Mouse (Mus musculus) inflammation-experienced regulatory T-cells, adult 6 months (primary cell): ENCODE results near the gene Muc3a. TPM values are rescaled to one million over a fixed set of nuclear protein-coding genes. Genes with fewer than 3 reads are reported as not detected.

ENCODE experiments used
- ATAC-seq: one replicate; pipeline ENCODE4 v1.8.0; 2017
- polyA plus RNA-seq, 3 experiments: library from polyadenylated mRNA; unstranded; fragments of 100-300 nt; shearing (Covaris generic); gene quantifications; one replicate each; pipeline ENCODE4 v1.2.1; 2017

Muc3a gene
- 1 to 10 TPM; 2.3 to 4.8 (median 4.2) TPM for polyA plus RNA-seq

DNA sequence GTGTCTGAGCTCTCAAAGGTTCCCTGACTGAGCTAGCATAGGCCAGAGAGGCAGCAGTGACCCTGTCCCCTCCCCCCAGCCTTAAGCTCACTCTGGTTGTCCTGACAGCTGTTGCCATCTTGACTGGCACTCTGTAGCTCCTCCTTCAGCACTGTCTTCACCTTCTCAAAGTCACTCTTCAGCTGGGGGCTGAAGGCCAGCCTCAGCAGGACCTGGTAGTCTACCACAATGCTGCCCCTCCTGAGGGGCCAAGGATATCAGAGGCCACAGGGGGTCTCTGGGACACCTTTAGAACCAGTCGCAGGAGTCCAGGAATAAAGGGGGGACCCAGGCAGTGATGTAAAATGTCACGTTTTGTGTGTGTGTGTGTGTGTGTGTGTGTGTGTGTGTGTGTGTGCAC, at the start of gene Muc3a:
Muc3a (minus strand) TSS at position 101 of the 400 bp plus-strand sequence.
- ATAC-seq = no peak

DNA sequence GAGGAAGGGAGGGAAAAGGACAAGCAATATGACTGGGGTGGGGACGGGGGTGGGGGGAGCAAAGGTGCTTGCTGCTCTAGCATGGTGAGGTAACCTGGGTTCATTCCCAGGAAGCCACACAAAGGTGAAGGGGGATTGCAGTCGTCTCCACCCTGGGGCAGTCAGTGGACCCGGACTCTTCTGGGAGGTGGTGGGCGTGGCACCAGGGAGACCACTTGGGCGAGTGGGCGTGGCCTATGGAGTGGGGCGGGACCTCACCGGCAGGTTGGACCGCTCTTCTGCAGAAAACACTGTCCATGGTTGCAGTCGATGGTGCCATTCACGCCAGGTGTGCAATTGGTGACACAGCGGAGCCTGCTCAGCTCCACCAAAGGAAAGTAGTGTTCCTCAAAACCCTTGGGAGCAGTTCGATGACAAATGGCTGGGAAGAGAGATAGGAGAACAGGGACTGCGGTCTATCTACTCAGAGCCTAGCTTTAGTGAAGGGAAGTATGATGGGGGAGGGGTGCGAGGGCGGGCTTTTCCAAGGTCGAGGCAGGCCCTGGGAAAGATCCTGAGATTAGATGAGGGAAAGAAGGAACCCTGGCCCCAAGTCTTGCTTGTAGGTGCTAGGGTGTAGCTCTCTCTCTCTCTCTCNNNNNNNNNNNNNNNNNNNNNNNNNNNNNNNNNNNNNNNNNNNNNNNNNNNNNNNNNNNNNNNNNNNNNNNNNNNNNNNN, 917 bp downstream of the Muc3a start:
- no peak for ATAC-seq

DNA sequence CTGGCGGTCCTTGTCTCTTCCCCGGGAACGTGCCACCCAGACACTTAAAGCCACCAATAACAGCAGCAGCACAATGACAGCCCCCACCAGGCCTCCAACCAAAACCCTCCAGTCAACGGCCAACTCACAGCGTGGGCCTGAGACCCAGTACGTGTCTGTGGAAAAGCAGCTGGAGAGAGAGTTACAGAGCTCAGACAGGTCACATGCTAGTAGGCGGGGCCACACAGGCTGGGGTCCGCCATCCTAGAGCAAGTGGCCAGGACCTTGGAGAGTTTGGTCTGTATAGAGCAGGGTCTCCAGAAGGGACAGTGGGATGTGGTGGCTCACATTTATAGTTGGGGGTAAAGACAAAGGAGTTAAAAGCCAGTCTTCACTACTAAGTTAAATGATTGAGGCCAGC, 1.5 kb downstream of the Muc3a start:
- no peak for ATAC-seq

DNA sequence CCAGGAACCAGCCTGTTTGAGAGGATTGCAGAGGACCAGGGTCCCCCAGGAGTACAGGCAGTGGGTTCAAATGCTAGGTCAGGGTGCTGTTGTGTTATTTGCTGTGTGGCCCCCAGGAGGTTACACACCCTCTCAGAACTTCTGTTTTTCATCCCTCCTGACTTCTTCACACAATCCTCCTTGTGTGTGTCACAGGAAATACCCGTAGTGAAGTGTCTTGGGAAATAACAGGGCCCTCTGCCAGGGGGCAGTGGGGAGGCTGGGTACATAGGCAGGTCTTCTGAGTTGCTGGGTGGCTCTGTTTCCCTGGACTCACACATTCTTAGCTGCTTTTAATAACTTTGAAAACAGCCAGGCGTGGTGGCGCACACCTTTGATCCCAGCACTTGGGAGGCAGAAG, 6.9 kb downstream of the Muc3a start:
- ATAC-seq = no peak

DNA sequence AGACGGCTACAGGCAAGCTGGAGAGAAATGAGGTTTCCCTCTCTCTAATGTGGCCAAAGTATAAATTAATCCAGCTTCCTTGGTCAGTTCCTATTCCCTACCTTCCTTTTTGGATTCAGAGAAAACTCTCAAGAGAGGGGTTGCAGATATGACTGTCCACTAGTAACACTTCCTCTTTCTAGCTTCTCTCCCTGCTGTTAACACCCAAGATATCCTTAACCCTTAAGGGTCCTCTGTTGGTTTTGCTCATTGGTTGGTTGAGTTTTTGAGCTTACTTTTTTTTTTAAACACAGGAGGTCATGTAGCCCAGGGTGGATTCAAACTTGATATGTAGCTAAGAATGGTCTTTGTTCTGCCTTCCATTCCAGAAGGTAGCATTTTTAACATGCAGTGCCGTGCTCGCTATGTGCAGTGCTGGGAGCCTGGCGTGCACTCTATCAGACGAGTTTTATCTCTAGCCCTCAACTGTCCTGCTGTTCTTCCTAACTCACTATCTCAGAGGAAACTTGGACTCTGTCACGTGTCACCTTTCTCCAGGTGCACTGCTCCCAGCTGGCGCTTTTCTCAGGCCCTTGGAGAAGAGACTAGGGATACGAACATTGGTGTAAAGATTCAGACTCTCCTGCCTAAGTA, 17.6 kb downstream of the Muc3a start:
- no peak for ATAC-seq

DNA sequence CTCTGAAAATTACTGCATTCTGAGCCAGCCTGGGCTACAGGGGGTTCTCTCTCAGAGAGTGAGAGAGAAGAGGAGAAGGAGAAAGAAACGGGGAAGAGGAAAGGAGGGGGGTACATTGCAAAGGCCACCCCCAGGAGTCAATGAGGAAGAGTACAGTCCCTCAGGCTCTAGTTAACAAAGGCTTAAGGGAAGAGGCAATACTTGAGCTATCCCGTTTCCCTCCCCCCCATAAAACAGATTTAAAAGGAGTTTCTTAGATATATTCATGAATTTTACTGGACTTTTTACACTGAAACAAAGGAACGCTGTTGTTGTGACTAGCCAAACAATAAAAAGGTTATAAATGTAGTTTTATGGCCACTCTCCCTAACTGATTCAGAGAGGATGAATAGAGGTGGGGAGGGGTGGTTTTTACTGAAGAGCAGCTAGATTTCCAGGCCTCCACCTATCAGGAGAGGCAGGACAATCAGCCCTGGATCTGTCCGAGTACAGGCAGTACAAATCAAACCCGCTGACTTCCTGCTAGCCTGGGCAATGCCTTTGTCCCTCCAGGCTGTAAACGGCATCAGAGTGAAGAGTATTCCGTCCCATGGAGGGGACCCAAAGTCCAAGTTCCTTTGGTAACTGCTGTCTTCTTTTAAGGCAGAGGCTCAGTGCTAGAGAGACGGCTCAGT, 18.8 kb downstream of the Muc3a start:
- no peak for ATAC-seq

DNA sequence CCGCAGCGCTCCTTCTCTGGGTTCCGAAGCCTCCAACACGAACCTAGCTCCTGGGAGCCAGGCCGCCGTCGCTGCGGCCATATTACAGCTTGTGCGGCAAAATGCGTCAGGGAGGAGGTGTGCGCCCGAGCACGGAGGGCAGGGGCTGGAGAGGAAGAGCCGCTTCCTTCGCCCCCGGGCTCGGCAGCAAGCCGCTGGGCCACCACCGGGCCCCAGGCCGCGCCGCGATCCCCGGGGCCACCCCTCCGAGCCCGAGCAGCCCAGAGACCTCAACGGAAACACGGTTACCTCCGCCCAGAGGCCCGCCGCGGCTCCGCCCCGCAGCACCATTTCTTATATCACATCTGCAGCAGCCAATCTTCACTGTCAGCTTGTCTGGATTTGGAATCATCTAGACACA, 22.9 kb downstream of the Muc3a start:
- peak; percentile 89 for ATAC-seq

DNA sequence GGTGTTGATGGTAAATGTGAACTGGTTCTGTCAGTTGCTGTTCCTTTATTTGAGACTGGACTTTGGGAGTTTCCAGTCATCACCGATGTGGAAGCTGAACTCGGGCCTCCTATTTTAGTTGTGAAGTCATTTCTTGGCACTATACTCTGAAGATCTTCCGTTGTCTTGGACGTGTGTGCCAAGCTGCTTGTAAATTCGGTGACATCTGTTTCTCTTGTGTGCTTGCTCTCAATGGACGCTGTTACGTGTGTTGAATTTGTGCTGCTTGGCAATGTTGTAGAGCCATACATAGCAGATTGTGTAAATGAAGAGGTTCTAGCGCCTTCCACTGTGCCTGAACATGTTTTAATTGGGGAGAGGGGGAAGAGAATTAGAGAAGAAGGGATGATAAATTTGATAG, 26.8 kb downstream of the Muc3a start:
- no peak for ATAC-seq

DNA sequence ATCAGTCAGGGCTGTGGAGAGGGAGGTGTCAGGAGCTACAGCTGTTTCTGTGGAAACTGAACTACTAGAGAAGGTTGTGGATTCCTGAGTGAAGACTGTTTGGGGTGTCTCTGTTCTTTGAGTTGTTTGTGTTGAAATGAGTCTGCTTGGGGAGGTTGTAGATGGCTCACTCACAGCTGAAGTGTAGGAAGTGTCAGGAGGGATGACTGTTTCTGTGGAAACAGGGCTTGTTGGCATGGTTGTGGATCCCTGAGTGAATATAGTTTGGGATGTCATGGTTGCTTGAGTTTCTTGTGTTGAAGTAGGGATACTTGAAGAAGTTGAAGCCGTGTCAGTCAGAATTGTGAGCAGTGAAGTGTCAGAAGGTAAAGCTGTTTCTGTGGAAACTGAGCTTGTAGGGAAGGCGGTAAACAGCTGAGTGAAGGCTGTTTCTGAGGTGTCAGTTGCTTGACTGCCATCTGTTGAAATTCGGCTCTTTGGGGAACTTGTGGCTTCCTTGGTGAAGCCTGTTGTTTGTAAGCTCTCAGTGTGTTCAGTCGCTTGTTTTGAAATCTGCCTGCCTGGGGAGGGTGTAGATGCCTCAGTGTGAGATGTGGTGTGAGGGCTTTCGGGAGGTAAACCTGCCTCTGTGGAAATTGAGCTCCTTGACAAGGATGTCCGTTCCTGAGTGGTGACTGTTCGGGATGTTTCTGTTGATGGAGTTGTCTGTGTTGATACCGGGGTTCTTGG, 32.4 kb downstream of the Muc3a start:
- ATAC-seq = no peak

DNA sequence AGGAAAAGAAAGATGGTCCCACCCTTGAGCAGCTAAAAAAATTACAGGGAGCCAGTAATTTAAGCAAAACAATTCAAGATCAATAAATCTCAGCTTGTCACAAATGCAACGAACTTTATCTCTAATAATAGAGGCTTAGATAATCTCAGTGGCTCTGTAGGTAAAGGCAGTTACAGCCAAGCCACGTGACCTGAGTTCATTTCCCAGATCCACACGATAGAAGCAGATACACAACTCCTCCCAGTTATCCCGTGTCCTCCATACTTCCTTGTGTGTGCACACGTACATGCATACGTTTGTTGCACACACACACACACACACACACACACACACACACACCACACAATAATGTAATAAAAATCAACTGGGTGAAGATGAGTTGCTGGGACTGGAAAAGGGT, 38.2 kb downstream of the Muc3a start:
- ATAC-seq = no peak

DNA sequence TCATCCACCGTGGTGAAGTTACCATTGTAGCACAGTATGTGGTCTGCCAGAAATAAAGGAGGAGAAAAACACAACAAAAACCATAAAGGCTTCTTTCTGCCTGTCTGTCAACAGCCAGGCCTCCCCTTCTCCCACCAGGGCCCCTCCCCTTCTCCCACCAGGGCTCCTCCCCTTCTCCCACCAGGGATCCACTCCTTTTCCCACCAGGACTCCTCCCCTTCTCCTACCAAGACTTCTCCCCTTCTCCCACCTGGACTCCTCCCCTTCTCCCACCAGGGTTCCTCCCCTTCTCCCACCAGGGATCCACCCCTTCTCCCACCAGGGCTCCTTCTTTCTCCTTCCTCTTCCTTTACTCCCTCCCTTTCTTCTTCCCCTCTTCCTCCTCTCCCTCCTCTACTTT, 39.6 kb downstream of the Muc3a start:
- ATAC-seq = no peak

DNA sequence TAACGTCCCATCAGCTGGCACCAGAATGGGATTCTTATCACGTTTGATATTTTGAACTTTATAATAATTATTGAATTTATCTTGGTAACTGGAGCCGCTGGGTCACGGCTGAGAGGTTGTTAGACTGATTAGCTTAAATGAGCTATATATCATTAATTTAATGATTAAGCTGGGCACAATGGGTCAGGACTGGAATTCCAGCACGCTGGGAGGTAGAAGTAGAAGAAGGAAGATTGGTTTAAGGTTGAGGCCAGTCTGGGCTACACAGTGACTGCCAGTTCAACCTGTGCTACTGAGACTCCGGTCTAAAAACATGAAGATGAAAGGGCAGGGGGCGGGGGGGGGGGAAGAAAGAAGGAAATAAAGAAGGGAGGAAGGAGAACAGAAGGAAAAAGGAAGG, 40.7 kb downstream of the Muc3a start:
- ATAC-seq = no peak

DNA sequence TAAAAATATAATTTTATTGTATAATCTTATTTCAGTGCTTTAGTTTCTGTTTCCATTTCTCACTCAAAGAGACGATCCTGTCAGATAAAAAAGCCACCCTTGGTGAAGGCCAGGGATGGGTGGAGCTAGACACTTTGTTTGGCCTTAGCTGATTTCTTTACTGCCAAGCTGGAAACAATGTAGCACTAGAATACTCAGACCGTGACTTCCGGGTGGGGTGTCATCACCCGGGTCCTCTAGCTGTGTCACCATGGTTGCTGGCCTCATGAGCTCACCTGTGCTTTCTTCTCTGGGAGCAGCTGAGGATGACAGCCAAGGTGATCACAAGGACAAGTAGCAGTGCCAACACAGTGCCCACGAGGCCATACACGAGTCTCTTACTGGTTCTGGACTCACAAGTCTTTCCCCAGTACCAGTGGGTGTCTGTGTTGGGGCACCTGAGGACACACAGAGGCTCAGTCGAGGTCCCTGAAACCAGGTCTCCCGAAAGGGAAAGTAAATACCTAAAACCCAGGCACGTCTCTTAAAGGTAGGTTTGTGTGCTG, 41.3 kb downstream of the Muc3a start:
- no peak for ATAC-seq

DNA sequence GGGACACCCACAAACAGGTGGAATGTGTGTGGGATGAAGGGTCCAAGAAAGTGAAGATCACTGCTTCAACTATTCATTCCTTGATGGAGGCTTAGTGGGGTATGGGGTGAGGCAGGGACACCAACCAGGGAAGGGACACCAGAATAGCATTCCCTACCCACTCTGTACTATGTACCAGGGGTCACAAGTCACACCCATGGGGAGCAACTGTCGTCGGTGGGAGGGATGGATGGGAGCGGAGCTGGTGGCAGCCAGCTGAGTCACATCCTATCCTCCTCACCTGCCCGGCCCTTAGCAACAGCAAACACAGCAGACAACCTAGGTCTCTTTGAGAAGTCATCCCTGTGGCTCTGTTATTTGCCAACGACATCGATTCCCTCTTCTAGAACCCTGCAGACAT, 44.6 kb downstream of the Muc3a start:
- ATAC-seq = no peak

DNA sequence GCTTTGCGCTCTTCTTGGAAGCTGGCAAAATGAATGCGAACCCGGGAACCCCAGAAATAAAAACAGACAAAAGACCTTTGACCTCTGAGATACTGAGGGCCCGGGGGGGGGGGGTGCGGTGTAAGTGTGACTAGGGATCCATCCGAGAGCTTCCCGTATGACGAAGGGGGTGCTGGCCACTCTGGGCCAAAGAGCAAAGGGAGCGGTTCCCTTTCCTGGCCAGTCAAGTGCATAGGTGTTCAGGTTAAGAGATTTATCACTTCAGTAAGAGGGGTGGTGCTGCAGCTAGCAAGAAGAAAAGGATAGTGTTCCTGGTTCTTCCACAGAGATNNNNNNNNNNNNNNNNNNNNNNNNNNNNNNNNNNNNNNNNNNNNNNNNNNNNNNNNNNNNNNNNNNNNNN, 46.2 kb downstream of the Muc3a start:
- no peak for ATAC-seq

DNA sequence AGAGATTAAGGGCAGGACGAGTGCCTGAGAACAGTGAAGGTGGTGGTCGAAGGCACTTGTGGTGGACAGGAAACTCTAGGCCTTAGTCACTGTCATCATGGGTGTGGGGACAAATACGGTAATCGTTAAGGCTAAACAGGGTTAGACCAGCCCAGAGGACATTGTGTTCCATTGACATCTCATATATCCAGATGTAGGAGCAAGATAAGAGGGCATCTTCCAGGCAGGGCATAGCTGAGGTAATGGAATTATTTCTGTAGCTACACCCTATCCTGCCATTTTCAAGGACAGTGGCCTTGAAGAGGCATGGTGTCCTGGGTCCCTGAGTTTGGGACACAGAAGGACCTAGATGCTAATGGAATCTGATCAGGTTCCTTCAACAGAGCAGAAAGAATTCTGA, 50.3 kb downstream of the Muc3a start:
- no peak for ATAC-seq

DNA sequence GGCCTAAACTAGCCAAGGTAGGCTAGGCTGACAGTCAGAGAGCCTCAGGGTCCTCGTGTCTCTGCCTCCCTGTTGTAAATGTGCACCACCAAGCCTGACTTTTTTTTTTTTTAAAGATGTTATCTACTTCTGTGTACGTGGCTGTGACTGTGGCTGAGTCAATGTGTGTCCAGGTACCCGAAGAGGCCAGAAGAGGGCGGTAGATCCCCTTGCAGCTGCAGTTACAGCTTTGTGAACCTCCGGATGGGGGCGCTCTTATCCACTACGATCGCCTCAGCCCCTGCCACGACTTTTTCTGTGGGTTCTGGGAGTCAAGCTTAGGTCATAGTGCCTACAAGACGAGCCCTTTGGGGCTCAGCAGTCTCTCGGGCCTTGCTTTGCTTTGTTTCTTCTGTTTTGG, 52.7 kb downstream of the Muc3a start:
- peak; percentile 64 for ATAC-seq

Other genes starting within 250 kb of the Muc3a start
- gene Cldn15, start 245.8 kb downstream of the Muc3a start, polyA plus RNA-seq = not detected
- 1 to 10 TPM; 4.7 to 6.7 (median 5.1) TPM for gene Plod3, start 225.4 kb downstream of the Muc3a start, polyA plus RNA-seq
- 10 to 100 TPM; 52.8 to 60.9 (median 60.7) TPM for gene Znhit1, start 224.4 kb downstream of the Muc3a start, polyA plus RNA-seq
- not detected for gene Vgf, start 186.0 kb downstream of the Muc3a start, polyA plus RNA-seq
- gene Ap1s1, start 166.3 kb downstream of the Muc3a start, polyA plus RNA-seq = 100 to 1,000 TPM in 1 of 3 experiments, 10 to 100 TPM in 2; 66.7 to 117 (median 68.0) TPM
- gene Serpine1, start 140.1 kb downstream of the Muc3a start, polyA plus RNA-seq = not detected
- gene Trim56, start 96.2 kb downstream of the Muc3a start, polyA plus RNA-seq = 10 to 100 TPM; 12.2 to 16.5 (median 15.0) TPM
- gene Muc3, start 63.1 kb downstream of the Muc3a start, polyA plus RNA-seq = not detected
- not detected for gene Ache, start 75.1 kb upstream of the Muc3a start, polyA plus RNA-seq
- gene Ufsp1, start 82.2 kb upstream of the Muc3a start, polyA plus RNA-seq = 1 to 10 TPM in 2 of 3 experiments, under 1 TPM in 1; 0.32 to 2.0 (median 1.5) TPM
- gene Srrt, start 95.3 kb upstream of the Muc3a start, polyA plus RNA-seq = 10 to 100 TPM; 58.1 to 76.1 (median 61.2) TPM
- 1 to 10 TPM; 1.4 to 1.7 (median 1.6) TPM for gene Trip6, start 102.0 kb upstream of the Muc3a start, polyA plus RNA-seq
- gene Slc12a9, start 121.2 kb upstream of the Muc3a start, polyA plus RNA-seq = 10 to 100 TPM in 2 of 3 experiments, 1 to 10 TPM in 1; 6.0 to 15.2 (median 11.0) TPM
- gene Ephb4, start 137.7 kb upstream of the Muc3a start, polyA plus RNA-seq = not detected